Mouse (Mus musculus) monocyte, adult 2 months (primary cell): ENCODE data around the gene Gm14137.

Experiments used
- DNase-seq, 2 experiments: peaks; one replicate each; pipeline ENCODE4 v3.0.0; 2022; ENCODE audit warnings: low spot score in 2 of 2, low read depth in 1 of 2

The Gm14137 gene

DNA sequence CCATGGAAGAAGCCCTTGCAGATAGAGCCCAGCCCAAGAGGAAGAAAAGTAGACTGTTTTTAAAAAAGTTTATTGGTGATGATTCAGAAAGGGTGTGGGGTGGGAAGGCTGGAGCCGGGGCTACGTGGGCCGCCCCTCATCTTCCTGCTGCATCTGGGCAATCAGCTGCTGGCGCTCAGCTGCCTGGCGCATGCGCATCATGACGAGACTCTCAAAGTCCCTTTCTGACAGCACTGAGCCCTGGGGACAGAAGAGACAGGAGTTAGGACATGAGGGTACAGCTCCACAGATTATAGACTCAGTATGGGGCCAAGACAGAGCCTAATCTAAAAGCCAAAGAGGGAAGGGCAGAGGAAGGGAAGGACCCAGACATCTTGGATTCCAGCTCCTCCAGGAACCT is 1.9 kb upstream of the Gm14137 start:
- no peak for DNase-seq

DNA sequence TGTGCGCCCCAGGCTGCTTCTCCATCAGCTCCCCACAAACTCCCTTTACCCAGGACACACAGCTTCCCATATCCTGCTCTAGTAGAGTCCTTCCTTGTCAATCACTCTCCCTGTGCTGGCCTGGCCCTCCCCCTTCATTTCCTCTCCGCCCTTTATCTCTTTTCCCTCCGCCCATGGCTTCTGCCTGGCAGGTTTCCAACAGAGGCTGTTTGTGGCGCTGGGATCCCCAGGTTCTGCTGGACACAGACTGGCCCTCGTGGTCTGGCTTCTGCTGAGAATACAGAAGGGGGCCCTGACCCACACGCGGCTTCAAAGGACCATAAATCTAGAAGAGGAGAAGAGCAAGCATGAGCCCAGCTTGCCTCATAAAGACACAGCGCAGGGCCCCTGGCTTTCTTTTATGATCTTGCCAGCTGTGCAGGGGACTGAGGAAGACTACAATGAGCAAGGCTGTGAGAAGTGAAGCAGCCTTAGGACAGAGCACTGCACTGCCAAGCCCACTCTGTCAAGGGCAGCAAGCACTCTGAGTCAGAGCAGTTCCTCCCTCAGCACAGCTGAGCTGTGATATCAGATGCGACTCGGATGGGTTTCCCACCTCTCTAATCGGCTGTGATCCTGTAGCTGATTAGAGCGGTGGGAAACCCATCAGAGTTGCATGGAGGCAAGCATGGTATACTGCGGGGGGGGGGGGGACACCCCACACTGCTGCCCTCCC is 1.3 kb upstream of the Gm14137 start:
- no peak for DNase-seq

DNA sequence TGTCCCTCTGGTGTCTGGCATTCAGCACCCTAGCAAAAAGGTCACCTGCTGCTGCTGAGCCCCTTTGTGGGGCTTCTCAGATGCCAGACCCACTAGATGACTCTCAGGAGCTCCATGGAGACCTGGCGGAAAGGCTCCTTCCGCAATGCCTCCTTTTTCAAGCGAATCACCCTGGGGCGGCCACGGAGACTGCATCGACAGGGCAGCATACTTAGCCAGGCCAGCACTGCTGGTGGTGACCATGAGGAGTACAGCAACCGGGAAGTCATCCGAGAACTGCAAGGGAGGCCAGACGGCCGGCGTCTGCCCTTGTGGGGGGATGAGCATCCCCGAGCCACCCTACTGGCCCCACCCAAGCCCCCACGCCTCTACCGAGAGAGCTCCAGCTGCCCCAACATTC is 557 bp downstream of the Gm14137 start:
- DNase-seq: no peak

DNA sequence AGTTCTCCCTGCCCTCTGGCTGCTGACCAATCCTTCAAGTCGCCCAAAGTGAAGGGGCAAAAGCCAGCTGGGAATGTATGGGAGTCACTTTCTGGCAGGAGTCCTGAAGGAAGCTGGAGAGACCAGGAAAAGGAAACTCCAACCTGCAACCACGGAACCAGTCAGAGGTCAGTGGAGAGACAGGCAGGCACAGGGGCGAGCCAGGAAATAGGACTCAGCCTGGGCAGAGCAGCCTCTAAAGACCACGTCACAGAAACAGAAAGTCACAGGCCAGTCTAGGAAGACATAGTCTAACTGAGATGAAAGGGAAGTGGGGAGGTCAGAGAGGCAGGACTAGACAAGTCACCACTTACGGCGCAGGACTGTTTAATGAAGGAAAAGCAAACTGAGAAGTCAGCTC is 1.3 kb downstream of the Gm14137 start:
- DNase-seq: no peak

DNA sequence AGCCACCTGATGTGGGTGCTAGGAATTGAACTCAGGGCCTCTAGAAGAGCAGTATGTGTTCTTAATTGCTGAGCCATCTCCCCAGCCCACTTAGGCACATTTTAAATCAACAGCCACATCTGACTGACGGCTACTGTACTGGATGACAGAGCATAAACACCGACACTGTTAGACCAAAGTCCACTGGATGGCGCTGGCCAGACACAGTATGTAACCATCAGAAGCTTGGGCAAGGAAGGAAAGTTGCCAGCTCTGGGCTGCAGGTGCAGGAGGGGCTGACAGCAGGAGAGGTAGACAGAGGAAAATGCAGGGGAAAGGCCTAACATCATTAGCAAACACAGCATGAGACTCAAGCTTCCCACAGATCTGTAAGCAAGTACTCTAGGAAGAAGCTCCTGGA is 2.5 kb downstream of the Gm14137 start:
- no peak for DNase-seq

DNA sequence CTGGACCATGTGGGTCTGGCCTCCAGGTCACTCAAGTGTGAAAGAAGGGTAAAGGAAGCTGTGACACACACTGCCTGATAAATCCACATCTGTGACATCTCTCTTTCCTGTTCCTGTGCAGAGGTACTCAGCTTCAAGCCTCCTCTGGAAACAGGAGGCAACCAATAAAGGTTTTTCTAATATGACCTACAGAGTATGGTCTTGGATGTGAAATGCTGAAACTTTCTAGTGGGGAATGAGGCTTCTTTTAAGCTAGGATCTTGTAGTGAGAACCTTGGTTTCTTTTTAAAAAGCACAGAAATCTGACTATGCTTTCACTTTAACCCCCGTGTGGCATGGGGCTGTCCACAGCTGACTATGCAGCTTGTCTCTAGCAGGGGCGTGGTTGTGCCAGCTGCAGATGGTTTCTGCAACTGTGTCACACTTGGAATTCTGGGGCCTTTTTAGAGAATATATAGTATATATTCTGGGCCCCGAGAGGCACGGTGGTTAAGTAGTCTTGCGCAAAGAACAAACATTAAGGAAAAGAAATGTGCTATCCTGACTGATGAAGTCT is 3.2 kb downstream of the Gm14137 start:
- no peak for DNase-seq

DNA sequence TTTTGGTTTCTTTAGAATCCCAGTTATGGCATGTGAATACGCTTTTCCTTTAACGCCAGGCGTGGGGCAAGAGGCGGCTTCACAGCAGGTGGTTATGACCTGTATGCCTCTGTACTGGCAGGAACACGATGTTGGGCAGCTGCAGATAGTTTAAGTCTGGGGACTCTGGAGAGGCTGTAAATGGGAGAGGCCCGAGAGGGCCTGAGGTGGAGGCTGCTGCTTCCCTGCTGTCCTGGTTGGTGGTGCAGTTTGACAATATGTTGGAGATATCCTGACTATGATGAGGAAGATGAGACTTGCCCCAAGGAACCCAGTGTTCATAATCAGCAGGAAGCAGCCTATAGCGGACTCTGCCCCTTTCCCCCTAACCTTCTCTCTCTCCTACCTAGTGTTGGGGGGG is 8.6 kb downstream of the Gm14137 start:
- DNase-seq: no peak

DNA sequence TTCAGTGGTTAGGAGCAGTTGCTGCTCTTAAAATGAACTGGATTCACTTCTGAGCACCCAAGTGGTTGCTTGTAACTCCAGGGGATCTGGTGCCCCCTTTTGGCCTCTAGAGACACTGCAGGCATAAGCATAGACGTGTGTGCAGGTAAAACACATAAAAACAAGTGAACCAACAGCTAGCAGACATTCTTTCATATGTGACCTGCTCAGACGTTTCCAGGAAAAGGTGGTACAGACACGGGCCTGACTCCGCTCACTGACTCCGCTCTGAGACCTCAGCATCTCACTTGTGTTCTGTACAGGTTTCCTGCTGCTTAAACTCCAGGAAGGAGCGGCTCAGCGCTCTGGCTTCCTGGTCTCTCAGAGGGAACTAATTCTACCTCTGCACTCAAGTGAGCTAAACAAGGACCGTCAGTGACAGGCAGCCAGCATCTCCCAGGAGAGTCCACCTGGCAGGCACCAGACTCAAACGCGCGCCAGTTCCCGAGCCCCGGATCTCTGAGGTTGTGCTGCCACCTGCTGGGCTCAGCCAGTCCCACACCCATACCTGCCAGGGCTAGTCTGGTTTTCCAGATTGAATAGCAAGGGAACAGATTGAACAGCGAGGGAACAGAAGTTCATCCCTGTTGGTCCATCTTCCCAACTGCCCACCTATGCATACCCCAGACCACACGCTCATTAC is 14.9 kb downstream of the Gm14137 start:
- DNase-seq: peak; percentile 45 to 64

DNA sequence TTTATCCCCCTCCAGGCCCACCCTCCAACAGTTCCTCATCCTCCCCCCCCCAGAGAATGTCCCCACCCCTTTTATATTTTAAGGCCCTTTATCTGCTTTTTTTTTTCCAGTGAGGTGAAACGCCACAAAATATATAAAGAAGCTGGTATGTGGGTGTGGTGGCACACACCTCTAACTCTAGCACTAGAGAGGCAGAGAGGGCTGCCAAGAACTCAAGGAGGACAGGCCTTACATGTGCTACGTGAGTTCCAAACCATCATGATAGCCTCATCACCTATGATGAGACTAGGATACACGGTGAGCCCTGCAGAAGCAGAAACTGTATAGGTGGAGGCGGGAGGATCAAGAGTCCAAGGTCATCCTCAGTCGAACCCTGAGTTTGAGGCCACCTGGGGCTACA is 16.7 kb downstream of the Gm14137 start:
- DNase-seq: no peak

DNA sequence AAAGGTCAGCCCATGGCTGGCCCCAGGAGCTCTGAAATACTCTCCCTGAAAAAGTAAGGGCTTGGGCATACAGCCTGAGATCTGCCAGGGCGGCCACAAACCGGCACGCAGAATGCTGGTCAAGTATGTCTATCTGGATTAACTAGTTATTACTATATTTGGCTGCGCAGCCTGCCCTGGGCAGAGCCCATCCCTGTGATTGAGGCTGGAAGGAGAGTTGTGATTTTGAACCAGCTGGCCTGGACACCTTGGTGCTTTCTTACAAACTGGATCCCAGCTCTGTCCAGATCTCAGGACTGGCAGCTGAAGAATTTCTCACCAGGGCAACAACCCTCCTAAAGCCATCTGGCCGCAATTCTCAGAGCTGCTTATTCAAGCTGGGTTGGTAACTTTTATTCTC is 19.8 kb downstream of the Gm14137 start:
- DNase-seq: no peak

DNA sequence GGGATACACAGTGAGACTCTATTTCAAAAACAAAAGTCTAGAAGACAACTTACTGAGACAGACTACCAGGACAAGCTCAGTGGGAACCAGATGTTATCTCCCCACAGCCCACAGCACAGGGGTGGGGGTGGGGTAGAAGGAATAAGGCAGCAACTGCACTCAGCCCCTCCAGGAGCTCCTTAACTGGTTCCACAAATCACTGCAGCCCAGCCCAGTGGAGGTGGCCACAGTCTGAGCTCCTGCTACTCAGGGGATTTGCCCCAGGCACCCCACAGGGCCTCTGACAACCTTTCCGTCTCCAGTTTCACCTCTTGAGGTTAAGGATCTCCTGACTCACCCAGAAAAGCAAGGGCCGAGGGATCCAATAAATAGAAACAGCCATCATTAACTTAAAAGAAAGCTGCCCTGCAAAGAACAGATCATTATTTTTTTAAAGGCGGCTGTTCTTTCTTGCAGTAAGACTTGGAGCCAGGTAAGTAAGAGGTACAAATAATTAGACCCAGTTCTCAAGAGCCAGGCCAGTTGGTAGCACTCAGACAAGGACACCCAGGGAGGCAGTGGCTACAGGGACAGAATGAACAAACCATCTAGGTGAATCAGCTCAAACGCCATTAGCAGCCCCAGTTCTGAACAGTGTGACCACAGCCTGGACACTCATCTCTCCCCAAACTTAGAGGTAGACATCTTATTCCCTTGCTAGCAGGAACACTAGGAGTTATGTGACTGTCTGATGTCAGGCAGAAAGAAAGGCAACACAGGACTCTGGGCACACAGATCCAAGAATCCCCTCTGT is 22.2 kb downstream of the Gm14137 start:
- no peak for DNase-seq

DNA sequence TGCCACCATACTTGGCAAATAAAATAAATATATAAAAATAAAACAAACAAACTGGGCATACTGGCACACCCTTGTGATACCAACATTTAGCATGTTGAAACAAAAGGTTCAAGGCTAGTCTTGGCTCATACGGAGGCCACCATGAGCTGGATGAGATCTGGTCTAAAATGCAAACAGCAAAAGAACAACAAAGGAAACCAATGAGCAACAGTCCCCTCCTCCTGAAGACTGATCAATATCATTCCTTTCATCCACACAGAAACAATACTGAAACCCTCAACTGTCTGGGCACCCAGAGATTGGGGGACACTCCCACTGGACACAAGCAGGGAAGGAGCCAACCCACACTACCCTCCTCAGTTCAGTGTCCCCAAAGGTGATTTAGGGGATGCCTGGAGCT is 23.2 kb downstream of the Gm14137 start:
- no peak for DNase-seq

DNA sequence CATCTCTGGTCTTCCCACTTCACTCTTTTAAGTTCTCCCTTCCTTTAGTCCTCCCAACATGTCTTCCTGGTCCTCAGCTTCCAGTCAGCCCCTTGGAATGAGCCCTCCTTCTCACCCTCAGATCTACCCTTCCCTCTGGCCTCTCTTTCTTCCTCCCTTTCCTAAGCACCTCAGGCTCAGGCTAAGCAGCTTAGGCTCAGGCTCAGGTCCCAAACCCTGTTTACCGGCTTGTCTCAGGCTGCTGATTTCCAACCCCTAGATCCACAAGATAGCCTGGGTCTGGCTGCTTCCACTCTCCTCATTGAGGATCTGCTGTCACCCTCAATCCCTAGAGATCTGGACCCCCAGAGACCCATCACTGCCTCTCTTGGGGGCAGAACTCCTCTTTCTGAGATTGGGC is 23.7 kb downstream of the Gm14137 start:
- DNase-seq: no peak

DNA sequence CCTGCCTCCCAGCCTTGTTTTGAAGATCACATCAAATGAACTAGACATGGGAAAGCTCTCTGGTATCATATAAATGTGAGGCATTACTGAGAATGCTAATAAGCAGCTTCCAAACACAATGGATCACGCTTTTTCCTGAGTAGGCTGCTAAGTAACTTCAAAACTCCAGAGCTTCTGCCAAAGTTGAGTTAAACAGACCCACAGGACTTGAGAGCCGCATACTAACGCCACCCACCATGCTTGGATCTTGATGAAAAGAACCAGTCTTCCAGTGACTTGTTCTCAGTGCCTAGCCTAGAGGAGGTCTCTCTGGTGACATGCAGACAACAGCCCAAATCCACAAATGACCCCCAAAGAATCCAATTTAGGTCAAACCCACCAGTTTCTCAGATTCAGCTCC is 24.6 kb downstream of the Gm14137 start:
- DNase-seq: no peak

DNA sequence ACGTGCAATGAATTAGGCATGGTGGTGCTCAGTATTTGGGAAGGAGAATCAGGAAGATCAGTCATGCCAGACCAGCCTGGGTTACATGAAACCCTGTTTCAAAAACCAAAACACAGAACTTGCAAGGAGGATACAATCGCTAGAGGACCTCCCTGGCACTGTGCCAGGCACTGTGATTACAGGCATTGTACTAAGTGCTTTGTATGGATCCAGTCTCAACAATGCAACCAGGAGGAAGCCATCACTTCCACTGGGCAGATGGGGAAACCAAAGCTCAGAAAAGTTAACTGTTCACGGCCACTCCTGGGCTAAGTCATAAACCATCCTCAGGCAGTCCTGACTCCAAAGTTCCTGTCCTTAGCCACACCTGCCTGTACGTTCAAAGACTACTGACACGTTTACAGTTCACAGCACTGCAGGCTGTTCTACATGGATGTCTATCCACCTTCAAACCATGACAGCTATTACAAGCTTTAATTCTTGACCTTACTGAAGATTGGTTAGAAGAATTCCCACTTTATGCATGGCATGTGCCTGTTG is 28.7 kb downstream of the Gm14137 start:
- DNase-seq: no peak

DNA sequence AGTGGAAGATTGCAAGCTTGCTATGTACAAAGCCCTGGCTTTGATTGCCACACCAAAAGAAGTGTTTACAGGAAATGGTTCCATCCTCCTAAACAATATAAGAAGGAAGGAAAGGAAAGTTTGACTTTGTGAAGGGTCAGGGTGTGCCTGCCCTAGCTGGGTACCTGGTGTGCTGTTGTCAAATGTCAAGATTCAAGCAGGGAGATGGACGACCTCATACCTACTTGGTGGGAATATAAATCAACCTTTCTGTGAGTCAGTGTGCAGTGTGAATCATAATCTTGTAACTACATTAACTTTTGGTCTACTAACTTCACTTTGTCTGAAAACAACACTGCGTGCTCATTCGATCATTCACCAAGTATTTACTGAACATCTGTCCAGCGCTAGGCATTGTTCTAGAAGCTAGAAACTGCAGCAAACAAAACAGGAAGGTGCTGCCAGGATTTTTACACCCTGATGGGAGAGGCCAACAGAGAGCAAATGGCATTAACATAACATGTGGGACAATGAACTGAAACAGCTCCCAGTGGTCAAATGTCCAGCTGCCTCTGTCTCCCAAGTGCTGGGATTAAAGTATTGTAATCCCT is 29.7 kb downstream of the Gm14137 start:
- no peak for DNase-seq

DNA sequence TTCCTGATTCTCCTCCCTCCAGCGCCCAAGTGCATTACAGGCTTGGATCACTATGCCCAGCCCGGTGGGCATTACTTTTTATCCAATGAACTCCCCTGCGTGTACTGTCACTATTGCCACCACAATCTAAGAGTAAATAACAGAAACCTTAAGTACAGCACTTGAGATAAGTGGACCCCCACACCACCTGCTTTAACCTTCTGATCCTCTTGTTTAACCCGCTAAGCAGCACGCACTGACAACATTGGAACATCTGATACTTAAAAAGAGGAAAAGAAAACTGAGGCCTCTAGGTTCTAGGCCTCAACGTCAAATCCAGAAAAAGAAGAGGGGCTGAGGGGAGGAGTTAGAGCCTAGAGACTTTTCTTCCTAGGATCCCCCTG is 33.6 kb downstream of the Gm14137 start:
- no peak for DNase-seq

DNA sequence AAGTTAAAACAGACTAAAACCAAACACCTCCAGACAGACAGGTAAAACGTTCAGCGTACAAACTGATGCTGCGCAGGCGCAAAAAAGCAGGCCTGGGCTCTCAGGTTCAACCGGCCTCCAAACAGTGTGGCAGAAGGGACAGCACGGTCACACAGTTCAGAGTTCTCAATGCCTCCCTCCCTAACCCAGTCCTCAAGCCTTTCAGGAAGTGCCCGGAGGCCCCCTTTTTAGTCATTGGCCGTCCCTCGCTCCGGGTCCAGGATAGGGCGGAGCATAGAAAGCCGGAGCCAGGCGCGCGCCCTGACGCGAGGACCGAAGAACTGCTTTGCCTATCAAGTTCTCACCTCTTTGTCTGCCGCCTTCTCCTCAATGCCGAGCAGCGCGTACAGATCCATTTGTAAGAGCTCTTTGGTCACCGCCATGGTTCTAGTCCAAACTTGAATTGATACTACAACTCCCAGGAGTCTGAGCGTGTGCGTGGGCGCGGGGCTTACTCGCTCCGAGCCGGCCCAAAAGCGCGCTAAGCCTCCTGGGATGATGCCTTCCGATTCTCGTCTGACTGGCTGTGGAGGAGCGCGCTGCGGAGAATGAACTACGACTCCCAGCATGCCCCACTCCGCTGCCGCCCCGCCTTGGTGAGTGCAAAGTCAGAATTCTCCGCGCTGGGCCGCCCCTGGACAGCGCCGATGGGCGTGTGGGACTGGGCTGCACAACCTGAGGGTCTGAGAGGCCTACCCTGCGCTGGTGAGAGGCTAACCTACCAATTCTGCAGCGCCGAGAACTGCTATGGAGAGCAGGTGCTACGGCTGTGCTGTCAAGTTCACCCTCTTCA is 34.3 kb downstream of the Gm14137 start, which contains the start of the genes Zfyve19 and Dnajc17:
Gene Zfyve19 (plus strand): TSS at position 274 of the 832 bp plus-strand sequence.
Gene Dnajc17 (minus strand): TSS at position 452 of the 832 bp plus-strand sequence.
- DNase-seq: peak; percentile 86

DNA sequence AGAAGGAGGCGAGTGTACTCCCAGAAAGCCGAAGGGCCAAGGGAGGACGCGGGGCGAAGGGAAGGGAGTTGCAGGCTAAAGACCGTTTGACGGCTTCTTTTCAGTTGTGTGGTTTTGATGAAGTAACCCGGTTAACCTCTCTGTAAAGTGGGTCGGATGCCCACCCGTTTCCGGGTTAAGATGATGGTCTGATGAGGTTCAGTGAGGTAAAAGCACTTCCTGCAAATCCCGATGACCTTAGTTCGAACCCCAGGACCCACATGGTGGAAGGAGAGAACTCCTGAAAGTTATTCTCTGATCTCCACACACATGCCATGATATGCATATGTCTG is 34.8 kb downstream of the Gm14137 start:
- no peak for DNase-seq
